Mouse (Mus musculus): Measurements from ENCODE around the gene Ndufaf5. TPM values are rescaled to one million over a fixed set of nuclear protein-coding genes. Genes with fewer than 3 reads are reported as not detected.
A peak's percentile ranks its signal among the peaks of the same experiment; 100 is the strongest.

The Ndufaf5 gene
- polyA plus RNA-seq, 1 experiment from 2014 or later = 24.9 TPM

DNA sequence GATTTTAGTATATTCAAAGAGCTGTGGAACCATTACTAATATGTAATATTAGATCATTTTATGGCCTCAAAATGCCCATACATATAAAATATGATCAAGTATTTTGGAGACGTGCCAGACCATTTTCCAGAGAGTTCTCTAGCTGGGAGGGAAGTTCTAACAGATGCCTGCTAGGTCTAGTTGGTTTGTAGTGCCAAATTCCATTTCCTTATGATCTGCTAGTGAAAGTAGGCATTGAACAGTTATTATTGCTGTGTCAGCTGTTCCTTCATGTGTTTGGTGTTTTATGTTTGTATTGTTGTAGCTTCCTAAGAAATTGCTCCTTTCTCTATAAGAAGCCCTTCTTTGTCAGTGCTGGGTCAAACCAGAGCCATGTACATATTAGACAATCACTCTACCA lies 45.5 kb downstream of the Ndufaf5 start:
- no peaks in the 10 kb centered on the region for H3K4me1 ChIP-seq (ENCODE audit: insufficient read depth)
- no peak overlapping the region for H3K4me3 ChIP-seq (ENCODE audit: low read depth, low read length)
- no peaks in the 10 kb centered on the region for H3K27me3 ChIP-seq (ENCODE audit: insufficient read depth, low read length)
- ATAC-seq (ENCODE audit: insufficient read depth) (no peak), DNase-seq (peak; percentile 17)
- WGBS = 71% methylated on average over 1 of the region's 1 CpGs
- H3K27ac ChIP-seq (ENCODE audit: low read depth) = no peak overlapping the region
- no peaks in the 10 kb centered on the region for H3K9me3 ChIP-seq (ENCODE audit: low read depth, low read length)
- no peak for TF ChIP-seq CTCF (IDR thresholded peaks at IDR 0.05; ENCODE audit: low read depth)
- no peak overlapping the region for H3K4me2 ChIP-seq
- H3K36me3 ChIP-seq (ENCODE audit: insufficient read depth) = no peaks in the 10 kb centered on the region
- H3K9ac ChIP-seq = no peak overlapping the region

DNA sequence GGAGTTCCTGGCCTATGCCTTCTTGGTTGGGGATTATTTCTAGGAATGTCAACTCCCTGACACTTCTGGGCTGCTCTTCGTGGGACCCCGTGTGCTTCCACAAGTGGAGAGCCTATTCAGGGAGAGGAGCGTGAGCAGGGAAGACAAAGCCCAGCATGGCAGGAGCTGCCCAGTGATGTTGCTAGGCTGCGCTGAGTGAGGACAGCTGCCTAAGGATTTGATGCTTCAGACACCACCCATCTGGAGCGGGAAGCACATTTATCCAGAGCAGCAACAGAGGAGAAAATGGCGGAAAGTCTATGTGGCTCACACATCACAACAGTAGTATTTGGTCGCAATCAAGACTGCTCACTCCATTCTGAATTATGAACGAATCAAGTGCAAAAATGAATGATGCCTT lies 49.9 kb downstream of the Ndufaf5 start:
- H3K4me2 ChIP-seq = no peak overlapping the region
- no peaks in the 10 kb centered on the region for H3K4me1 ChIP-seq (ENCODE audit: insufficient read depth)
- no peaks in the 10 kb centered on the region for H3K9me3 ChIP-seq (ENCODE audit: low read depth, low read length)
- H3K27ac ChIP-seq (ENCODE audit: low read depth) = no peak overlapping the region
- ATAC-seq (ENCODE audit: insufficient read depth) = no peak
- H3K9ac ChIP-seq = no peak overlapping the region
- no peak for DNase-seq
- H3K4me3 ChIP-seq (ENCODE audit: low read depth, low read length) = no peak overlapping the region
- H3K36me3 ChIP-seq (ENCODE audit: insufficient read depth) = no peaks in the 10 kb centered on the region
- H3K27me3 ChIP-seq (ENCODE audit: insufficient read depth, low read length) = no peaks in the 10 kb centered on the region
- TF ChIP-seq CTCF (IDR thresholded peaks at IDR 0.05; ENCODE audit: low read depth) = no peak
- WGBS = 59% methylated on average over 8 of the region's 8 CpGs

DNA sequence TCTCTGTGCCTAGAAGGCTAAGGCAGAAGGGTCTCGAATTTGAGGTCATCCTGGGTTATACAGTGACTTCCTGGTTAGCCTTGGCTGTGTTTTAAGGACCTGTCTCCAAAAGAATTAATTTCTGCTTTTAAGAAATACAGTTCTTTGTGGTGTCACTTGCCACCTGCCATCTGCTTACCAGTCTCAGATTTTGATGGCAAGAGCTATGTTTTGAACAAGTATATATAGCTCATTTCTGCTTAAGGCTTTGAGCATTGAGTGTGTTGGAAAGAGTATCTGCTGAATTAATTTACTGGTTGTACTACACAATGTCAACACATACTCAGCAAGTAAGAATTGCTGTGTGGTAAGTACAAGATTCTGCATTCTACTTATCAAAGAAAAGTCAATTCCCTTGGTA lies 59.8 kb downstream of the Ndufaf5 start:
- Histone ChIP-seq H3K9ac (no peak overlapping the region), H3K36me3 (ENCODE audit: insufficient read depth) (no peaks in the 10 kb centered on the region), H3K9me3 (ENCODE audit: low read depth, low read length) (no peaks in the 10 kb centered on the region), H3K4me1 (ENCODE audit: insufficient read depth) (no peaks in the 10 kb centered on the region), H3K27me3 (ENCODE audit: insufficient read depth, low read length) (no peaks in the 10 kb centered on the region), H3K4me3 (ENCODE audit: low read depth, low read length) (no peak overlapping the region), H3K4me2 (no peak overlapping the region), H3K27ac (ENCODE audit: low read depth) (no peak overlapping the region)
- TF ChIP-seq CTCF (IDR thresholded peaks at IDR 0.05; ENCODE audit: low read depth) = no peak
- DNase-seq (no peak), ATAC-seq (ENCODE audit: insufficient read depth) (no peak)
- WGBS = 47% methylated on average over 1 of the region's 1 CpGs

DNA sequence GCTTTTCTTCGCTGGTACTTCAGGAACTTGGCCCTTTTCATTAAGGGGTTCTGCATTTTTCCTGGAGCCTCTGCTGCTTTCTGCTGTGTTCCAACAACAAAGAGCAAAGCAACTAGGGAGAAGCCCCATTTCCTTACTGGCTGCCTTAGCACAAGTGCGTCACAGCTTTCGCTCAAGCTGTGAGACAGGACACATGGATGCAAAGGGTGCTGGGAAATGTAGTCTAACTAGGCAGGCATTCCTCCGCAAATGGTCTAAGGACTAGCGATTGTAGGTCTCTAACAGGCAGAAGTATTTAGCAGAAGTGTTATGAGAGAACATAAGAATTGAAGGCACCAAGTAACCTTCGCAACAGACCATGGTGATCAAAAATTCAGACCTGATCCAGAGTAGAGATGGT lies 66.8 kb downstream of the Ndufaf5 start:
- H3K27ac ChIP-seq (ENCODE audit: low read depth) = no peak overlapping the region
- TF ChIP-seq CTCF (IDR thresholded peaks at IDR 0.05; ENCODE audit: low read depth) = no peak
- H3K9ac ChIP-seq = no peak overlapping the region
- H3K4me3 ChIP-seq (ENCODE audit: low read depth, low read length) = no peak overlapping the region
- no peaks in the 10 kb centered on the region for H3K4me1 ChIP-seq (ENCODE audit: insufficient read depth)
- WGBS = 52% methylated on average over 6 of the region's 6 CpGs
- peak; percentile 66 for DNase-seq
- H3K36me3 ChIP-seq (ENCODE audit: insufficient read depth) = no peaks in the 10 kb centered on the region
- no peaks in the 10 kb centered on the region for H3K9me3 ChIP-seq (ENCODE audit: low read depth, low read length)
- peak; percentile 88; the same call in 1 of the 2 replicates for ATAC-seq (ENCODE audit: insufficient read depth)
- no peaks in the 10 kb centered on the region for H3K27me3 ChIP-seq (ENCODE audit: insufficient read depth, low read length)
- H3K4me2 ChIP-seq = no peak overlapping the region

DNA sequence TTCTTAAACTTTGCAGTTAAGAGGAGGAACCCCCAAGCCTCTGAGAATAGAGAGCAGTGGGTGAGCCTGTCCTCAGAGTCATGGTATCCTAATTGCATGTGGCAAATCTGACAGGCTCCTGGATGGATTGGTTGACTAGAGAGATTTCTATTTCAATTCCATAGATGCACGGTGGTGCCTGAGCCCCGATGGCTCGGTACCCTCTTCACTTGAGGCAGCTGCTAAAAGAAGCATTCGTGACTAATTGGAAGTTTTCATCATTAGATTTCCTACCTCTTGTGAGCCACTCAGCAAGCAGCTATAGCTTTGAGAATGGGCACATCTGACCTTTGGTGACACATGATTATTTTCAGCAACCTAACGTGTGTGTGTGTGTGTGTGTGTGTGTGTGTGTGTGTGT lies 71.9 kb downstream of the Ndufaf5 start:
- 75% methylated on average over 5 of the region's 5 CpGs for WGBS
- DNase-seq (no peak), ATAC-seq (ENCODE audit: insufficient read depth) (no peak)
- Histone ChIP-seq H3K4me1 (ENCODE audit: insufficient read depth) (no peaks in the 10 kb centered on the region), H3K9ac (no peak overlapping the region), H3K4me3 (ENCODE audit: low read depth, low read length) (no peak overlapping the region), H3K9me3 (ENCODE audit: low read depth, low read length) (no peaks in the 10 kb centered on the region), H3K27ac (ENCODE audit: low read depth) (no peak overlapping the region), H3K36me3 (ENCODE audit: insufficient read depth) (no peaks in the 10 kb centered on the region), H3K27me3 (ENCODE audit: insufficient read depth, low read length) (no peaks in the 10 kb centered on the region), H3K4me2 (no peak overlapping the region)
- no peak for TF ChIP-seq CTCF (IDR thresholded peaks at IDR 0.05; ENCODE audit: low read depth)

DNA sequence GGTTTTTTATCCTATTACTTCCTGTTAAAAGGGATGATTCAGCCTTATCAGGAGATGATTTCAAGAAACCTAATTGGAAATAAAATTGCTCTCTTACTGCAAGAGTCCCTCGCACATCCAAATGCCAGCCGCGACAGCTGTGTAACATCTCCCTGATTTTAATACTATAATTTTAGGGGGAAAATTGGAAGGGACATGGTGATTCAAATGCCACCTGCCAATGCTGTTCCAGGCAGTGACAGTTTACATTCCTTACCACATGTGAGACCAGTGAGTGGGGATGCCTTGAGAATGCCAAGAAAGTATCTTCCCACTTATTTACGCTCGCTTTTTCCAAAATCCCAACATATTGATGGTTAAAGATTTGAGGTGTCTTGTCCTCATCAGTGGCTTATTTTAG lies 72.7 kb downstream of the Ndufaf5 start:
- WGBS = 92% methylated on average over 5 of the region's 5 CpGs
- Histone ChIP-seq H3K36me3 (ENCODE audit: insufficient read depth) (no peaks in the 10 kb centered on the region), H3K9me3 (ENCODE audit: low read depth, low read length) (no peaks in the 10 kb centered on the region), H3K9ac (no peak overlapping the region), H3K27me3 (ENCODE audit: insufficient read depth, low read length) (no peaks in the 10 kb centered on the region), H3K4me3 (ENCODE audit: low read depth, low read length) (no peak overlapping the region), H3K27ac (ENCODE audit: low read depth) (no peak overlapping the region), H3K4me2 (no peak overlapping the region), H3K4me1 (ENCODE audit: insufficient read depth) (no peaks in the 10 kb centered on the region)
- no peak for TF ChIP-seq CTCF (IDR thresholded peaks at IDR 0.05; ENCODE audit: low read depth)
- no peak for DNase-seq
- no peak for ATAC-seq (ENCODE audit: insufficient read depth)

Other genes starting within 250 kb of the Ndufaf5 start
- 23.2 and 28.5 TPM in 2 replicates for gene Tasp1, start 103.8 kb upstream of the Ndufaf5 start, polyA plus RNA-seq (2014; fragmentation: Nextera tagmentation; extraction: Ambion mirVana)
- not detected in 2 replicates for gene Gm17374, start 18.6 kb upstream of the Ndufaf5 start, polyA plus RNA-seq (2014; fragmentation: Nextera tagmentation; extraction: Ambion mirVana)
- 28.0 and 28.1 TPM in 2 replicates for gene Esf1, start 85 bp upstream of the Ndufaf5 start, polyA plus RNA-seq (2014; fragmentation: Nextera tagmentation; extraction: Ambion mirVana)
- gene Sel1l2, start 219.1 kb downstream of the Ndufaf5 start, polyA plus RNA-seq (2014; fragmentation: Nextera tagmentation; extraction: Ambion mirVana) = not detected in 2 replicates
- gene Macrod2, start 224.7 kb downstream of the Ndufaf5 start, polyA plus RNA-seq (2014; fragmentation: Nextera tagmentation; extraction: Ambion mirVana) = 31.1 and 31.9 TPM in 2 replicates

All from lung, embryonic 14.5 days (tissue).